Mouse (Mus musculus) forebrain, embryonic 14.5 days (tissue): Measurements from ENCODE around the gene Eif3a. TPM values are rescaled to one million over a fixed set of nuclear protein-coding genes. Genes with fewer than 3 reads are reported as not detected.

Experiments used
- ATAC-seq: fragments of 200-750 bp; cut with Nextera tagmentation; 2 replicates; pipeline ENCODE4 v1.8.0; 2017; ENCODE audit warnings: mild to moderate bottlenecking, moderate library complexity
- DNase-seq: peaks from one replicate; pipeline ENCODE4 v3.0.0-alpha.2; 2015; ENCODE audit warnings: low spot score
- H3K27ac ChIP-seq: fragments of 300-500 bp; sonication (generic); 2 replicates; pipeline ENCODE4 v1.5.1; 2014; ENCODE audit warnings: low read depth, mild to moderate bottlenecking, control low read depth, low read length, moderate library complexity
- H3K27me3 ChIP-seq: fragments of 300-500 bp; sonication (generic); replicated peaks from 2 replicates; pipeline ENCODE4 v1.6.1; 2014; ENCODE audit warnings: low read length, control low read depth, mixed read lengths; ENCODE audit not compliant: control insufficient read depth, insufficient read depth
- H3K36me3 ChIP-seq: fragments of 300-500 bp; sonication (generic); 2 replicates; pipeline ENCODE4 v1.6.1; 2014; ENCODE audit warnings: low read length, control low read depth; ENCODE audit not compliant: control insufficient read depth, insufficient read depth
- H3K4me1 ChIP-seq: fragments of 300-500 bp; sonication (generic); 2 replicates; pipeline ENCODE4 v1.6.1; 2014; ENCODE audit warnings: antibody characterized with exemption, low read length, control low read depth; ENCODE audit not compliant: control insufficient read depth, insufficient read depth
- H3K4me2 ChIP-seq: fragments of 300-500 bp; sonication (generic); 2 replicates; pipeline ENCODE4 v1.6.1; 2014; ENCODE audit warnings: mild to moderate bottlenecking, control low read depth, low read length
- H3K4me3 ChIP-seq: fragments of 300-500 bp; sonication (generic); 2 replicates; pipeline ENCODE4 v1.5.1; 2014; ENCODE audit warnings: low read depth, low read length, control low read depth
- H3K9ac ChIP-seq: fragments of 300-500 bp; sonication (generic); 2 replicates; pipeline ENCODE4 v1.6.1; 2014; ENCODE audit warnings: mild to moderate bottlenecking, low read length, control low read depth, moderate library complexity
- H3K9me3 ChIP-seq: fragments of 300-500 bp; sonication (generic); replicated peaks from 2 replicates; pipeline ENCODE4 v1.6.1; 2016; ENCODE audit warnings: low read length, control low read depth, mixed read lengths; ENCODE audit not compliant: control insufficient read depth
- WGBS: fragments of 180-500 bp; shearing (Covaris S2); extraction: QIAGEN DNeasy Blood & Tissue Kit; methylation state at CpG from one replicate; pipeline ENCODE4 v1.1.7; 2014; 5-methylcytosine and 5-hydroxymethylcytosine counted together
- polyA plus RNA-seq: library from polyadenylated mRNA; unstranded; fragments of >200 nt; fragmentation: Nextera tagmentation; extraction: Ambion mirVana; gene quantifications from 2 replicates; pipeline ENCODE4 v1.2.1, GENCODE M21; 2014

Gene Eif3a
- polyA plus RNA-seq, 1 experiment from 2014 or later: 107 TPM

- DNase-seq: peak; percentile 96
- WGBS: 2% methylated on average over 34 of the region's 58 CpGs
- peak; percentile 97 for ATAC-seq
- Histone ChIP-seq H3K27me3 (0 out of 2 replicates have a peak, but pooled peaks cover 2% of the 10 kb centered on the region), H3K4me2 (peak within 1 kb of the TSS; percentile 95), H3K9me3 (no peaks in the 10 kb centered on the region), H3K4me3 (peak within 1 kb of the TSS; percentile 73), H3K36me3 (peaks cover 19% of the 10 kb centered on the region), H3K4me1 (peaks cover 10% of the 10 kb centered on the region; the same call in 1 of the 2 replicates), H3K9ac (peak within 1 kb of the TSS; percentile 78), H3K27ac (peak within 1 kb of the TSS; percentile 82)
Measured at GRCm38 (mm10) chr19:60755438-60756191, 34.8 kb downstream of the Eif3a start, which contains the start of gene Nanos1. Nanos1 (plus strand) TSS chr19:60755987.

DNA sequence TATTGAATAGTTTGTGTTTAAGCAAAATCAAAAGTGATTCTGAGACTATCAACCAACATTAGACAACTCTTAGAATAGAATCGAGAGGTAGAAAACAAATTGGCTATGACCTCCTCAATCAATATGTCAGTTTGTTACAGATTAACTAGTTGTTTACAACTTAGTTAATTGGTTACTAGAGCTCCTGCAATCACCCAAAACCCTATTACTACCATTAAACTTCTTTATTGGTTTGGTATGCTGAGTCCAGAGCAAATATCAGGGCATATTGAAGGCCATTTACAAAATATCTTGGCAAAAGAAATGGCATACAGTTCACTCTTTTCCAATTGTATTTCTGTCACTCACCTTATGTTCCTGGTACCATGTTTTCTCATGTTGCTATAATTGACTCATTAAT, 42.7 kb downstream of the Eif3a start:
- no peaks in the 10 kb centered on the region for H3K27me3 ChIP-seq
- no peaks in the 10 kb centered on the region for H3K9me3 ChIP-seq
- no peak overlapping the region for H3K4me2 ChIP-seq
- WGBS: 88% methylated on average over 1 of the region's 1 CpGs
- H3K4me3 ChIP-seq: no peak overlapping the region
- ATAC-seq (no peak), DNase-seq (no peak)
- H3K36me3 ChIP-seq: no peaks in the 10 kb centered on the region
- no peak overlapping the region for H3K27ac ChIP-seq
- H3K4me1 ChIP-seq: no peaks in the 10 kb centered on the region
- H3K9ac ChIP-seq: no peak overlapping the region

- Histone ChIP-seq H3K36me3 (no peaks in the 10 kb centered on the region), H3K27me3 (no peaks in the 10 kb centered on the region), H3K4me2 (no peak overlapping the region), H3K9me3 (no peaks in the 10 kb centered on the region), H3K4me3 (no peak overlapping the region), H3K4me1 (no peaks in the 10 kb centered on the region), H3K27ac (no peak overlapping the region), H3K9ac (no peak overlapping the region)
- 76% methylated on average over 5 of the region's 5 CpGs for WGBS
- ATAC-seq (no peak), DNase-seq (no peak)
Measured at GRCm38 (mm10) chr19:60743767-60744547, 46.5 kb downstream of the Eif3a start.

DNA sequence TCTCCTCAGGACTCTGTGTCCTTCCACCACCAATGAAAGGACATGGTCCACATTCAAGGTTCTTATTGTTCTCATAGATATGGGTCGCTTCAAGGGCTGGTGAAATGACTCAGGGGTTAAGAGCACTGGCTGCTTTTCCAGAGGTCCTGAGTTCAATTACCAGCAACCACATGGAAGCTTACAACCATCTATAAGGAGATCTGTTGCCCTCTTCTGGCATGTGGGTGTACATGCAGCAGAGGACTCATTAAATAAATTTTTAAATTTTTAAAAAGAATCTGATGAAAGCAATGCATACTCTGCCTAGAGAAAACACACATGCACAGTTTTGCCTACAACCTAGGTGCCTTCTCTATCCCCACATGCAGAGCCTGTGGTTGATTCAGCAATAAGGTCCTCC, 49.9 kb downstream of the Eif3a start:
- Histone ChIP-seq H3K4me1 (no peaks in the 10 kb centered on the region), H3K9ac (no peak overlapping the region), H3K27ac (no peak overlapping the region), H3K36me3 (no peaks in the 10 kb centered on the region), H3K27me3 (no peaks in the 10 kb centered on the region), H3K9me3 (no peaks in the 10 kb centered on the region), H3K4me3 (no peak overlapping the region), H3K4me2 (no peak overlapping the region)
- 68% methylated on average over 1 of the region's 1 CpGs for WGBS
- no peak for ATAC-seq
- no peak for DNase-seq

DNA sequence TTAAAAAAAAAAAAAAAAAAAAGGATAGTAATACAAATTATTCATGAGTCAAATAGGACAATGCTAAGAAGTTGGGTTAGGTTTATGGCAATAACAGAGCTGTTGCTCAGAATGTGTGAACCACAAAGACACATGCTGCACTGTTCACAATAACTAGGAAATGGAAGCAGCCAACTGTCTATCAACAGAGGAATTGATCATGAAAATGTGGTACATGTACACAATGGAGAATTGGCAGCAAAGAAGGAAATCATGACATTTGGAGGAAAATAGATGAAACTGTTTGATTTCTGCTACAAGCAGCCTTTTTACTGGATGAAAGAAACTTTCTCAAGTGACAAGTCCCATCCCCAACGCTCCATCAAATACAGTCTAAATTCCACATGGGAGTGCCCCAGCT, 58.5 kb downstream of the Eif3a start:
- H3K27me3 ChIP-seq: no peaks in the 10 kb centered on the region
- no peak overlapping the region for H3K9ac ChIP-seq
- ATAC-seq (no peak), DNase-seq (no peak)
- no peaks in the 10 kb centered on the region for H3K9me3 ChIP-seq
- no peak overlapping the region for H3K27ac ChIP-seq
- H3K4me2 ChIP-seq: no peak overlapping the region
- H3K4me1 ChIP-seq: no peaks in the 10 kb centered on the region
- 93% methylated on average over 1 of the region's 1 CpGs for WGBS
- H3K4me3 ChIP-seq: no peak overlapping the region
- H3K36me3 ChIP-seq: no peaks in the 10 kb centered on the region

DNA sequence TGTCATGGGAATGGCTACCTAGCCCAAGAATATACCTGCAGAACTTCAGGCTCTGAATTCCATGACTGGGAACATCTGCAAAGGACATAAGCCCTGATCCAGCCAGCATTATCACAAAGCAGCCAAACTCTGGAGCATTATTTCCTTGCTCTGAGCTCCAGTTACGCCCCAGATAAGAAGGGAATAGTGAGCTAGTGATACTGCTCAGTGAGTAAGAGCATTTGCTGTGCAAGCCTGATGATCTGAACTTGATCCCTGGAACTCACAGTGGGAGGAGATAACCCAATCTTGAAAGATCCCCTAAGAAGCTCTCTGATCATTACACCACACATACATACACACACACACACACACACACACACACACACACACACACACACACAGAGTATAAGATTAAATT, 59.2 kb downstream of the Eif3a start:
- WGBS: 68% methylated on average over 1 of the region's 1 CpGs
- Histone ChIP-seq H3K4me3 (no peak overlapping the region), H3K27ac (no peak overlapping the region), H3K9me3 (no peaks in the 10 kb centered on the region), H3K9ac (no peak overlapping the region), H3K36me3 (no peaks in the 10 kb centered on the region), H3K4me1 (no peaks in the 10 kb centered on the region), H3K4me2 (no peak overlapping the region), H3K27me3 (no peaks in the 10 kb centered on the region)
- ATAC-seq (no peak), DNase-seq (no peak)

DNA sequence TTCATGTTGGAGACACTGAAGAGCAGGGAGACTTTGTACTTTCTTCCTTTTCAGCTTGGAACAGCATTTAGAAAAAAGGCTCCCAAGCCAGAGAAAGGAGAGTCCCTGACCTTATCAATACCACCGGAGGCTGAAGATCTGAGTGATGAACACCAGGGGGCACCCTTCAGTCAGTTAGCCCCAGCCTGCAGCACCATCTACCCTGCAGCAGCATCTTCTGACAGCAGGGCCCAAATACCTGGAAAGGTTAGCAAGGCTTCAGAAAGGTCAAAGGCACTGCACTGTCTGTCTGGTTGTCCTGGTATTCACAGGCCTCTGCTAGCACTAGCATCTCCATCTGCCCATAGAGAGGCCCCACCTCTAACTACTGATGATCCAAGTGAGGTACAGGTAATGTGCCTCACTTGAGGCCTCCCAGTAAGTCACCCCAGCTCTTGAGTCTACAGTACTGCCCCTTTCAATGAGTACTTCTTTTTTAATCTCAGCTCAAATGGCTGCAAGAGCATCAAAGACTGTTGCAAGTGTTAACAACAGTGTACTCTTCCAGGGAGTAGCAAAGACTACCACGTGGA, 60.1 kb downstream of the Eif3a start:
- Histone ChIP-seq H3K9me3 (no peaks in the 10 kb centered on the region), H3K9ac (no peak overlapping the region), H3K4me2 (no peak overlapping the region), H3K27ac (no peak overlapping the region), H3K27me3 (no peaks in the 10 kb centered on the region), H3K36me3 (no peaks in the 10 kb centered on the region), H3K4me1 (no peaks in the 10 kb centered on the region), H3K4me3 (no peak overlapping the region)
- DNase-seq (peak; percentile 59), ATAC-seq (no peak)
- WGBS: 58% methylated on average over 2 of the region's 2 CpGs

DNA sequence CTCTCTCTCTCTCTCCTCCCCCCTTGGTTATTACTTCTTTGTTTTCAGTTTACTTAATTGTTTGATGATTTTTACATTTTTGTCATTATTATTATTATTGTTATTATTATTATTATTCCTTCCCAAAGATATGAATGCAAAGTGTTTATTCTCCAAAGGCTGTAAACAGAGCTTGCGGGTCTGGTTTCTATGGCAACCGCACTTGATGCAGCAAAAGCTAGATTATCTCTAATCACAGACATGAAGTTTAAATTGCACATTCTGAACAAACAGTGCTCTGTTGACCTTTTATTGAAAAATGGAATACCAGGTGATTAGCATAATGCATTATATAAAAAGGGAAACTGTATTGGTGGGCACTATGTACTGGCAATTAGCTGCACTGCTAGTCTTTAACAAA, 74.1 kb downstream of the Eif3a start:
- DNase-seq (peak; percentile 68), ATAC-seq (peak; percentile 34; the same call in 1 of the 2 replicates)
- 0 out of 2 replicates have a peak, but pooled peaks cover 3% of the 10 kb centered on the region for H3K4me1 ChIP-seq
- no peaks in the 10 kb centered on the region for H3K27me3 ChIP-seq
- no peak overlapping the region for H3K27ac ChIP-seq
- 73% methylated on average over 2 of the region's 2 CpGs for WGBS
- no peak overlapping the region for H3K9ac ChIP-seq
- H3K4me2 ChIP-seq: no peak overlapping the region
- H3K4me3 ChIP-seq: no peak overlapping the region
- H3K36me3 ChIP-seq: no peaks in the 10 kb centered on the region
- H3K9me3 ChIP-seq: no peaks in the 10 kb centered on the region
